In the genomic region with DNA sequence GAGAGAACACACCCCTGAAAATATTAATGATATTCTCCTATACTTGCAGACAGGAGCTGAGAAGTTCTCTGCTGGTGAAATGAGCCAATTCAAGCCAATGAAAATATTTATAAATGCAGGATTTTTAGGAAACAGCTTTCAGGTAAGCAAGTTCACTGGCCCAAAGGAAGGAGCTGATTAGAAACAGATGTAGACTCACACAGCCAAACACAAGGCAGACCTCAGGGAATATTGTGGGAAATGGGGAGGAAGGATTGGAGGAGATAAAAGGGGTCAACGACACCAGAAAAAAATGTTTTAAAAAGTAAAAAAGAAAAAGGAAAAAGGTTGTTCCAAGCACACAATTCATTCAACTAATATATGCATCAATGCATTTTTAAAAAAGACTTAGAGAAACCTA, we compare ENCODE assay signal across 24 mouse cellular contexts.
DNase-seq lines count a peak whose midpoint lies in the region; ATAC-seq and TF ChIP-seq lines count a peak whose summit lies in the region.
"Had no signal": no experiment of that assay in that cellular context is flagged by ENCODE, and none has a peak within 500 bp of the region (broad histone marks: within the 10 kb centered on the region; RNA-seq: fewer than 3 reads in every experiment).

No protein-coding gene starts in this region.

- no peak overlapping the region for H3K27ac ChIP-seq in kidney, postnatal 0 days
- H3K27ac ChIP-seq in forebrain, embryonic 14.5 days (ENCODE audit: low read depth, low read length) = no peak overlapping the region
- H3K27ac ChIP-seq: gastrocnemius, adult 2 months; heart, adult 2 months; heart, embryonic 15.5 days; hindbrain, embryonic 13.5 days; hindbrain, postnatal 0 days had no signal

- DNase-seq in kidney, postnatal 0 days (ENCODE audit: low spot score) = peak; percentile 1
- DNase-seq in kidney, adult 8-10 months = no peak
- peak; percentile 2 for DNase-seq in embryo, embryonic 9.5 days (ENCODE audit: extremely low spot score)
- peak; percentile 55 for DNase-seq in forelimb bud, embryonic 11.5 days (ENCODE audit: low read depth, low spot score)
- no peak for DNase-seq in thymus, postnatal 14 days
- no peak for DNase-seq in forebrain, embryonic 14.5 days (ENCODE audit: low spot score)
- DNase-seq in gastrocnemius, postnatal 10 days = no peak
- DNase-seq: adrenal gland, postnatal 14 days; B cell, adult 2 months; cerebellum, adult 11-12 months; cerebellum, adult 9-10 months; cerebellum, postnatal 25 days; gastrocnemius, adult 2 months; gastrocnemius, postnatal 36 days; heart, adult 2 months; heart, postnatal 14 days had no signal

- WGBS in kidney, postnatal 0 days = 65% methylated on average over 1 of the region's 1 CpGs
- 43% methylated on average over 1 of the region's 1 CpGs for WGBS in forebrain, embryonic 14.5 days

- H3K36me3 ChIP-seq in kidney, postnatal 0 days (ENCODE audit: insufficient read depth, low read length) = no peaks in the 10 kb centered on the region
- H3K36me3 ChIP-seq in forebrain, embryonic 14.5 days (ENCODE audit: control insufficient read depth, insufficient read depth, low read length) = no peaks in the 10 kb centered on the region
- H3K36me3 ChIP-seq: G1E; heart, embryonic 15.5 days; hindbrain, embryonic 13.5 days had no signal

- ATAC-seq in kidney, postnatal 0 days (replicated peaks; ENCODE audit: low FRiP score, low read depth) = no peak
- no peak for ATAC-seq in forebrain, embryonic 14.5 days
- ATAC-seq: CD4-positive, CD25-positive, alpha-beta regulatory T cell, adult 4 months; forebrain, embryonic 16.5 days; hindbrain, postnatal 0 days; intestine, embryonic 16.5 days had no signal

- H3K9ac ChIP-seq in kidney, postnatal 0 days (ENCODE audit: low read depth, low read length) = no peak overlapping the region
- H3K9ac ChIP-seq in forebrain, embryonic 14.5 days (ENCODE audit: low read length) = no peak overlapping the region
- H3K9ac ChIP-seq: heart, embryonic 15.5 days; hindbrain, embryonic 13.5 days had no signal

- H3K9me3 ChIP-seq in kidney, postnatal 0 days (replicated peaks; ENCODE audit: low read length) = no peaks in the 10 kb centered on the region
- no peaks in the 10 kb centered on the region for H3K9me3 ChIP-seq in forebrain, embryonic 14.5 days (replicated peaks; ENCODE audit: control insufficient read depth, low read length)
- H3K9me3 ChIP-seq: heart, embryonic 15.5 days had no signal

- H3K4me1 ChIP-seq in kidney, postnatal 0 days (replicated peaks; ENCODE audit: insufficient read depth, low read length) = no peaks in the 10 kb centered on the region
- H3K4me1 ChIP-seq in forebrain, embryonic 14.5 days (ENCODE audit: control insufficient read depth, insufficient read depth, low read length) = no peaks in the 10 kb centered on the region
- H3K4me1 ChIP-seq: heart, embryonic 15.5 days had no signal

- H3K4me3 ChIP-seq in kidney, postnatal 0 days (replicated peaks; ENCODE audit: low read depth, low read length) = no peak overlapping the region
- no peak overlapping the region for H3K4me3 ChIP-seq in forebrain, embryonic 14.5 days (ENCODE audit: low read depth, low read length)
- H3K4me3 ChIP-seq: gastrocnemius, adult 2 months; heart, adult 2 months; heart, embryonic 15.5 days; hindbrain, embryonic 13.5 days had no signal

- no peak for TF ChIP-seq CTCF in kidney, postnatal 0 days (IDR thresholded peaks at IDR 0.05; ENCODE audit: low read depth)

- no peaks in the 10 kb centered on the region for H3K27me3 ChIP-seq in kidney, postnatal 0 days (ENCODE audit: insufficient read depth, low read length)
- no peaks in the 10 kb centered on the region for H3K27me3 ChIP-seq in forebrain, embryonic 14.5 days (replicated peaks; ENCODE audit: control insufficient read depth, insufficient read depth, low read length)
- H3K27me3 ChIP-seq: heart, embryonic 15.5 days; hindbrain, embryonic 13.5 days had no signal

- no peak overlapping the region for H3K4me2 ChIP-seq in kidney, postnatal 0 days (ENCODE audit: low read length)
- no peak overlapping the region for H3K4me2 ChIP-seq in forebrain, embryonic 14.5 days (ENCODE audit: low read length)
- H3K4me2 ChIP-seq: heart, embryonic 11.5 days; heart, embryonic 15.5 days; hindbrain, embryonic 13.5 days had no signal

Comparison
In these comparisons a context has a peak if more than half of its experiments do, and no peak if none do; other contexts are left out.
1. DNase-seq: peak in kidney, postnatal 0 days (single experiment), embryo, embryonic 9.5 days (single experiment) and forelimb bud, embryonic 11.5 days (single experiment); none in kidney, adult 8-10 months (0 of 2), thymus, postnatal 14 days (single experiment), forebrain, embryonic 14.5 days (single experiment) and gastrocnemius, postnatal 10 days (single experiment).